Mouse (Mus musculus) heart, embryonic 11.5 days (tissue): ENCODE measurements at regions not wholly inside any gene's neighbourhood (a gene's known extent, or its start where the extent isn't known, plus 50 kb on each side); places are given as distances from the start of the nearest gene placed in this dataset.
A peak's percentile ranks its signal among the peaks of the same experiment; 100 is the strongest.

Experiments
- ATAC-seq: fragments of 200-750 bp; cut with Nextera tagmentation; replicated peaks from 2 replicates; pipeline ENCODE4 v1.8.0; 2017; ENCODE audit warnings: moderate library complexity; ENCODE audit not compliant: insufficient number of reproducible peaks, low FRiP score, low TSS enrichment
- H3K27ac ChIP-seq: fragments of 300-500 bp; sonication (generic); 2 replicates; pipeline ENCODE4 v1.5.1; 2014; ENCODE audit warnings: mild to moderate bottlenecking, low read depth, low read length
- H3K27me3 ChIP-seq: fragments of 300-500 bp; sonication (generic); 2 replicates; pipeline ENCODE4 v1.6.1; 2014; ENCODE audit warnings: mild to moderate bottlenecking, low read length, mixed read lengths; ENCODE audit not compliant: control insufficient read depth, insufficient read depth
- H3K36me3 ChIP-seq: fragments of 300-500 bp; sonication (generic); 2 replicates; pipeline ENCODE4 v1.6.1; 2014; ENCODE audit warnings: mild to moderate bottlenecking, low read length, moderate library complexity, mixed read lengths; ENCODE audit not compliant: control insufficient read depth, insufficient read depth
- H3K4me1 ChIP-seq: fragments of 300-500 bp; sonication (generic); 2 replicates; pipeline ENCODE4 v1.6.1; 2014; ENCODE audit warnings: low read length; ENCODE audit not compliant: control insufficient read depth, insufficient read depth
- H3K4me2 ChIP-seq: fragments of 300-500 bp; sonication (generic); 2 replicates; pipeline ENCODE4 v1.6.1; 2014; ENCODE audit warnings: mild to moderate bottlenecking, moderate library complexity
- H3K4me3 ChIP-seq: fragments of 300-500 bp; sonication (generic); 2 replicates; pipeline ENCODE4 v1.5.1; 2014; ENCODE audit warnings: low read depth, low read length
- H3K9ac ChIP-seq: fragments of 300-500 bp; sonication (generic); 2 replicates; pipeline ENCODE4 v1.6.1; 2014; ENCODE audit warnings: mild to moderate bottlenecking, low read depth, low read length, moderate library complexity
- H3K9me3 ChIP-seq: fragments of 300-500 bp; sonication (generic); replicated peaks from 2 replicates; pipeline ENCODE4 v1.6.1; 2016; ENCODE audit warnings: low read length; ENCODE audit not compliant: control insufficient read depth
- WGBS: fragments of 180-500 bp; shearing (Covaris S2); extraction: QIAGEN DNeasy Blood & Tissue Kit; methylation state at CpG from one replicate; pipeline ENCODE4 v1.1.7; 2014; ENCODE audit not compliant: insufficient replicate concordance; 5-methylcytosine and 5-hydroxymethylcytosine counted together

DNA sequence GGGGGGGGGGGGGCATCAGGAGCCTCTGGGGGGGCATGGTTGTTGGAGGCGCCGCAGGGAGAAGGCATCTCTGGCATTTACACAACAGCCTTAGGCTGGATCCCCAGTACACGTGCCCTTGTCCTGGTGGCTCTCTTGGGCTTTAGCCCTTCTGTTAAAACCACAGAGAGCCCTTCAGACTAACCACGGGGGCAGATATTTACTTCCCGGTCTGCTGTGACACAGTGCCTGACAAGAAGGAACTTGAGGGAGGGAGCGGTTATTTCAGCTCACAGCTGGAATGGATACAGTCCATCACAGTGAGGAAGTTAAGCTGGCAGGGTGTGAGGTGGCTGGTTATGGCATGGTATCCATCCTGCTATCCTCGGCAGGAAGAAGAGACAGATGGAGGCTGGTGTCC, 71.0 kb upstream of the Gm11733 start:
- no peaks in the 10 kb centered on the region for H3K9me3 ChIP-seq
- no peak for ATAC-seq
- H3K4me3 ChIP-seq, result no peak overlapping the region
- 21% methylated on average over 7 of the region's 7 CpGs for WGBS
- H3K4me2 ChIP-seq, result no peak overlapping the region
- H3K36me3 ChIP-seq, result no peaks in the 10 kb centered on the region
- H3K27ac ChIP-seq, result no peak overlapping the region
- H3K27me3 ChIP-seq, result peaks cover 67% of the 10 kb centered on the region
- H3K9ac ChIP-seq, result no peak overlapping the region
- peaks cover 16% of the 10 kb centered on the region; the same call in 1 of the 2 replicates for H3K4me1 ChIP-seq

DNA sequence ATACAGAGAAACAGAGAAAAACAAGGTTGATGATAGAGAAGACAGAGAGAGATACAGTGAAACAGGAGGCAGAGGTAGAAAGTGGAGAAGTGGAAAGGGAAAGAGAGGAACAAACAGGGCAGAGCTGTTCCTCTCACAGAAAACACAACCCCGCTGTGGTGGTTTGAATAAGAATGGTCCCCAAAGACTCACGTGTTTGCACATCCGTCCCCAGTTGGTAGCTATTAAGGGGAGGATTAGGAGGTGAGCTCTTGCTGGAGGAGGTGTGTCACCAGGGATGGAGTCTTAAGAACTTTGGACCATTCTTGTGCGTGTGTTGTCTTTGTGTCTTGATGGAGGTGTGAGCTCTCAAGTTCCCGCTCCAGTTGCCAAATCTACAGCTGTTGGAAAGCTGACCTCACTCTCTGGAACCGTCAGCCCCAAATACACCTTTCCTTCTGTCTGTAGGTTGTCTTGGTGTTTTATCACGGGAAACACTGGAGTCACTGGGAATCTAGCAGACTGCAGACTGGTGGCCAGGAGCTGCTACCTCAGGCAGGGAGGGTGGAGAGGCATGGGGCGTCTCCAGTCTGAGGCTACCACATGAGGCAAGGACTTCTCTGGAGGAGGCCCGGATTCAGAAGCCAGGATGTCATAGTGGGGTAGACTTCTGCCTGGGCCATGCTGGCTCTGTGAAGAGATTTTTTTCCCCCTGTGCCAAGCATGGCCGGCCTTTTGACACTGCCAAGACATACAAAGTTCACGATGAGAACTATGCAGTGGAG, 70.0 kb upstream of the Gm11733 start:
- no peak overlapping the region for H3K4me3 ChIP-seq
- H3K27me3 ChIP-seq, result peaks cover 58% of the 10 kb centered on the region
- H3K9ac ChIP-seq, result no peak overlapping the region
- peaks cover 11% of the 10 kb centered on the region; the same call in 1 of the 2 replicates for H3K4me1 ChIP-seq
- no peak for ATAC-seq
- no peak overlapping the region for H3K4me2 ChIP-seq
- no peak overlapping the region for H3K27ac ChIP-seq
- H3K9me3 ChIP-seq, result no peaks in the 10 kb centered on the region
- 7% methylated on average over 11 of the region's 11 CpGs for WGBS
- H3K36me3 ChIP-seq, result no peaks in the 10 kb centered on the region

DNA sequence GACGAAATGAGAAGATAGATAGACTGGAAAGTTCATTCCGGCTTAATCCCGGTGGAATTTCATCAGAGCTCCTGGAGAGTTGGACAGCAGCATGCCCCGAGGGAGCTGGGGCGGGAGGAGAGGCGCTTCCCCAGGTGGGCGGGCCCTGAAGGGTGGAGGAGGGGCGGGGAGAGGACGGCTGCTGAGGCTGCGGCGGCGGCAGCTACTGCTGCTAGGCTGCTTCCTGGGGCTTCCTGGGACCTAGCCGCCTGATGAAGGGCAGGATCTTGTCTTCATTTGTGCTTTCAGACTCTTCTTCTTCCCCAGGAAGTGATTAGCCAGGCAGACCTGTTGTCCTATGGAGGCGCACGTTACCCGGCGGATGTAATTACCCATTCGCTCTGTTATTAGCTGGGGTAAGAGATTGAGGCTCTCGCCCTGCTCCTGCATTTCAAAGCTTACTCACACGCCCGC, 69.3 kb upstream of the Gm11733 start:
- 1% methylated on average over 21 of the region's 21 CpGs for WGBS
- H3K36me3 ChIP-seq, result no peaks in the 10 kb centered on the region
- peak overlapping the region; percentile 37 for H3K4me3 ChIP-seq
- H3K27ac ChIP-seq, result no peak overlapping the region
- peak overlapping the region; percentile 24; the same call in 1 of the 2 replicates for H3K9ac ChIP-seq
- ATAC-seq, result no peak
- peak overlapping the region; percentile 61 for H3K4me2 ChIP-seq
- H3K4me1 ChIP-seq, result peaks cover 11% of the 10 kb centered on the region; the same call in 1 of the 2 replicates
- H3K9me3 ChIP-seq, result no peaks in the 10 kb centered on the region
- peaks cover 59% of the 10 kb centered on the region for H3K27me3 ChIP-seq

DNA sequence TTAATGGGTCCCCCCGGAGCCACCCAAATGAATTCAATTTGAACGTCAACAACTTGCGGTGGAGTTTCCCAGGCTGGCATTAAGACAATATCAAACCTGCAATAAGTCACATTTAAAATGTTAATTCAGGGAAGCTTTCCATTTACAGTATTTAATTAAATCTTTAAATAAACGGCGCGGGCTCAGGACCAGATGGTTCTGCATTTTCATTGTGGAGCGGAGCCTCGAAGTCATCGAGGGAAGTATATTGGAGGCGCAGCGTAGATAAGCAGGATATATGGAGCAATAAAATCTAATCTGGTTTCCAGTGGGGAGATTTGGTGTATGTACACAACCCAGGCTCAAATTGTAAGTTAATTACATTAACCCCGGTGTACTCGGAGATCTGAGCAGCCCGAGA, 68.7 kb upstream of the Gm11733 start:
- Histone ChIP-seq H3K4me3 (no peak overlapping the region; the same call in 1 of the 2 replicates), H3K27me3 (peaks cover 59% of the 10 kb centered on the region), H3K4me2 (peak overlapping the region; percentile 61), H3K9ac (no peak overlapping the region), H3K27ac (no peak overlapping the region), H3K4me1 (peaks cover 8% of the 10 kb centered on the region; the same call in 1 of the 2 replicates), H3K36me3 (no peaks in the 10 kb centered on the region), H3K9me3 (no peaks in the 10 kb centered on the region)
- WGBS, result 3% methylated on average over 14 of the region's 14 CpGs
- no peak for ATAC-seq

DNA sequence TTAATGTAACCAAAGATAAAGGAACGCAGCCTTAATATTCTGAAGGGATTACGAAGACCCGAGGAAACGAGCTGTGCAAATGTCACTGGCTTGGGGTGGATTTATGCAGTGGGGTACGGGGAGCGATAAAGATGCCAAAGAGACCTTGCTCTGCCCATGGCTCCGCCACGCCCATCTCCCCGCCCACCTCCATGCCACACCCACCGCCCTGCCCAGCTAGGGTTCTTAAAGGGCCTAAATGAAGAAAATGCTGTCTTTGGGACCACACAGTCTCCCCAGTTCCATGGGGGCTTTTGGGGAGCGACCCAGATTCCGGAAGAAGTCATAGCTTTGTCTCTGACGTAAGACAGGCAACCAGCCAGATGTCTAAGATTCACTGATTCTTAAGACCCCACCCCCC, 68.2 kb upstream of the Gm11733 start:
- Histone ChIP-seq H3K27ac (no peak overlapping the region), H3K36me3 (no peaks in the 10 kb centered on the region), H3K4me2 (no peak overlapping the region), H3K4me1 (peaks cover 8% of the 10 kb centered on the region; the same call in 1 of the 2 replicates), H3K27me3 (peaks cover 59% of the 10 kb centered on the region), H3K4me3 (no peak overlapping the region), H3K9me3 (no peaks in the 10 kb centered on the region), H3K9ac (no peak overlapping the region)
- 7% methylated on average over 13 of the region's 13 CpGs for WGBS
- ATAC-seq, result no peak

DNA sequence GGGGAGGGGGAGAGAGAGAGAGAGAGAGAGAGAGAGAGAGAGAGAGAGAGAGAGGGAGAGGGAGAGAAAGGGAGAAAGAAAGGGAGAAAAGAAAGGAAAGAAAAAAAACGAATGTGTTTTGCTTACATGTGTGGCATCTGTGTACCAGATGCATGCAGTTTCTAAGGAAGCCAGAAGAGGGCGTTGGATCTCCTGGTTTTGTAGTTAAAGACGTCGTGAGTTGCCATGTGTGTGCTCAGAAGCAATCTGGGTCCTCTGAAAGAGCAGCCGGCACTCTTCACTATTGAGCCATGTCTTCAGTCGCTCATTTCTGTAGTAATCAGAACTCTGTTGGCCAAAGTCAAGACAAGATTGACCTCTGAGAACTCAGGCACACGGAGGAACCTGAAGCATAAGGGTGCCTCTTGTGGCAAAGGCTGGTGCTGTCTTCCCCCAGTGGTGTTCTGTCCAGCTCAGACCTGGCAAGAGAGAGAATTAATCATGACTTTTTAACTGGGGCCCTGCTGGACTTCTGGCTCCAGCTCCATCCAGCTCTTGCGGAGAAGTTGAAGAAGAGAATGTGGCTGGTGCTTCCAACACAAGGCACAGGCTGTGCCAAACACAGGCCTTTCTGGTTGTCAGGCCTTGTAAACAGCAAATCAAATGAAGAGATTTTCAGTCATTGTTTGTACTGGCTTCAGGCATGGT, 67.0 kb upstream of the Gm11733 start:
- Histone ChIP-seq H3K27me3 (peaks cover 57% of the 10 kb centered on the region), H3K4me1 (peaks cover 8% of the 10 kb centered on the region; the same call in 1 of the 2 replicates)

DNA sequence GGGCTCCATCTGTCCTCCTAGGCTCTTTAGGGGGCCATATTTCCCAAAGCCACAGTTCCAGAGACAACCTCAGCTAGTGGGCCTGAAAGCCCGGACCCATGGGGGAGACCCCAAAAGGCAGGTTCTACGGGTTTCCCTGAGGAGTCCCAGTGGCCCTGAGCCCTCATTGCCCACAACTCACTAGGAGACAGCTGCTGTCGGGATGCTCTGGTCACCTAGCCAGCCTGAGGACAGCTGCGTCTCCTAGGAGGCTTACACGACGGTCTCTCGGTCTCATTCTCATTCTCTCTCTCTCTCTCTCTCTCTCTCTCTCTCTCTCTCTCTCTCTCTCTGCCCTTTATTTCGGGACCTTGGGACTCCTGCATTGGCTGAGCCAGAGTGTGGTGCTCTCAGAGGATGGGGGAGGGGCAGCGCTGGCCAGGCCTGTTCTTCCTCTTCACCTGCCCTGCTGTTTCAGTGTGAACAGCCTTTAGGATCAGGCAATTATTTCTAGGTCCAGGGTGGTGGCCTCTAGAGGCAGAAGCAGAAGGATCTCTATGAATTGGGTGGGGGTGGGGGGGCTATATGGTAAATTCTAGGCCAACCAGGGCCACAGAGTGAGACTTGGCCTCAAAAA, 66.1 kb upstream of the Gm11733 start:
- no peak overlapping the region for H3K9ac ChIP-seq
- H3K4me1 ChIP-seq, result peaks cover 8% of the 10 kb centered on the region; the same call in 1 of the 2 replicates
- H3K9me3 ChIP-seq, result no peaks in the 10 kb centered on the region
- no peak overlapping the region for H3K27ac ChIP-seq
- no peak overlapping the region for H3K4me2 ChIP-seq
- WGBS, result 58% methylated on average over 9 of the region's 9 CpGs
- H3K4me3 ChIP-seq, result no peak overlapping the region
- no peaks in the 10 kb centered on the region for H3K36me3 ChIP-seq
- H3K27me3 ChIP-seq, result peaks cover 48% of the 10 kb centered on the region
- ATAC-seq, result no peak

More for the DNA sequence above, 67.0 kb upstream of the Gm11733 start:
- no peak overlapping the region for H3K4me3 ChIP-seq
- no peaks in the 10 kb centered on the region for H3K36me3 ChIP-seq
- no peak overlapping the region for H3K27ac ChIP-seq
- H3K4me2 ChIP-seq, result no peak overlapping the region
- H3K9ac ChIP-seq, result no peak overlapping the region
- 52% methylated on average over 8 of the region's 8 CpGs for WGBS
- ATAC-seq, result no peak
- H3K9me3 ChIP-seq, result no peaks in the 10 kb centered on the region

DNA sequence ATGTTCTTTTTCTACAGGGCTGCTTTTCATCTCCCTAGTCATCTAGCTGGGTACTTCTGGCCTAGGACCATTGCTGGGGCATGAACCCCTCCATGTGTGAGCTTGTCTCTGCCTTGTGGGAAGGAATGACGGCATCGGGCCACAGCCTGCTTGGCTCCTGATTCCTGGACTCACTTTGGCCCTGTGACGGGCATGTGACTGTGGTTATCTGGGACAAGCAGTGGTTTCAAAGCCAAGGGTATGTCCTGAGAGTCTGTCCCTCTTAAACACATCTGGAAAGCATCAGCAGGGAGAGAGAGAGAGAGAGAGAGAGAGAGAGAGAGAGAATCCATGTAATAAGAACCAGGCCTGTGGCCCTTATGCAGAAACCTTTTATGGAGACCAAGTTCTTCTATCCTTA, 65.2 kb upstream of the Gm11733 start:
- Histone ChIP-seq H3K4me1 (peaks cover 8% of the 10 kb centered on the region; the same call in 1 of the 2 replicates), H3K4me2 (no peak overlapping the region), H3K9ac (0 out of 2 replicates have a peak overlapping the region, but pooled peaks have one; percentile 34), H3K4me3 (no peak overlapping the region), H3K36me3 (no peaks in the 10 kb centered on the region), H3K27ac (no peak overlapping the region), H3K27me3 (peaks cover 39% of the 10 kb centered on the region), H3K9me3 (no peaks in the 10 kb centered on the region)
- no peak for ATAC-seq
- WGBS, result 47% methylated on average over 3 of the region's 3 CpGs
